Mouse (Mus musculus): ENCODE measurements around the gene Galm.
"Not testable (repeated sequence)": the region's sequence is repeated elsewhere in the genome, so short reads cannot be mapped to it uniquely, and the experiment has no call there.

Galm gene

DNA sequence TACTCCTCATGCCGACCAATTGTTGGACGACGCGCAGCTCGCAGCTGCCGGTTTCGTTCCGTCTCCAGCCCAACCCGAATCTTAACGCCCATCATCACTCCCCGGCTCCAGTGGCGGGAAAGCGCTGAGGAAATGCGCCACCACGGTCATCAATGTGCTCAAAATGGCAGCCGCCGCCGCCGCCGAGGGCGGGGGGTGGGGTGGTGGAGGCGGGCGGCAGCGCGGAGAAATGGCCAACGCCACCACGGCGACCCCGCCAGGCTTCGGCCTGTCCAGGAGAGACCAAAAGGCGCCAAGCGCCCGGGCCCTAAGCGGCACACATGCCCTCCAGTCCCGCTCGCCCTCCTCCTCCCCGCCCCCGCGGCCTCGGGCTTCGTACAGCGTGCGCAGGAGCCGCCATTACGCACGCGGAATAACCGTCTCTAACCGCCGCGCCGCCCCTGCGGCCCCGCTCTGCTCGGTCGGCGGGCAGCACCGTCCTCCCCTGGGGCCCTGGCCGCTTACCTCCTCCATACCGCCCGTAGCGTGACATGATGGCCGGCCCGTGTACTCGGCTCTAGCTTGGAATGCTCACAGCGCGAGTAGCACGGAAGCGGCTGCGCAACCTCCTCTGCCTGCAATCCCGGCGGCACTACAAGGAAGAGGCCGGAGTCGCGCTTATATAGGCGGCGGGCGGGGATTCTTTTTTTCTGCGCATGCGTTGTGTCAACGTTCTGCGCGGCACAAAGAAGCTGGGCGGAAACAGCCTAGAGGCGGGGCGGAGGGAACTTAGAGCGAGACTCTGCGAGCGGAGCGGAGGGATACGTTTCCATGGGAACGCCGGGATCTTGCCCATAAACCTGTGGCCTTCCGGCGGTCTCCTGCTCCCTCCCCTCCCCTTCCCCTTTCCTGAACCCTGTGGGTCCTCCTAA lies 79.7 kb downstream of the Galm start, which contains the start of the genes Srsf7 and Ttc39d:
TSS of gene Srsf7 (minus strand) at position 637 of the 911 bp plus-strand sequence.
TSS of gene Ttc39d (plus strand) at position 790 of the 911 bp plus-strand sequence.
- peak; percentile 96 to 98 for DNase-seq (ENCODE audit: low spot score in 2 of 2)

DNA sequence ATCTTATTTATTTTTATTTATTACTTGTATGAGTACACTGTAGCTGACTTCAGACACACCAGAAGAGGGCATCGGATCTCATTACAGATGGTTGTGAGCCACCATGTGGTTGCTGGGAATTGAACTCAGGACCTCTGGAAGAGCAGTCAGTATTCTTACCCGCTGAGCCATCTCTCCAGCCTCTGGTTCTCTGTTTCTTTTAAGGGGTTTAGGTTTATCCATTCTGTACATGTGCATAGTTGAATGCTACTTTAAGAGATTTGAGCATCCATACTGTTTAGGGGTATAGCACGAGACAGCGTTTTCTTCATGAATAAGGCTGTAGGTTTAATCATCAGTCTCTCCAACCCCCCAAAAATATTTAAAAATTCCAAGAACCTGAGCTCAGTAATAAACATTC lies 86.7 kb downstream of the Galm start:
- DNase-seq (ENCODE audit: low spot score in 2 of 2) = not testable (repeated sequence)

DNA sequence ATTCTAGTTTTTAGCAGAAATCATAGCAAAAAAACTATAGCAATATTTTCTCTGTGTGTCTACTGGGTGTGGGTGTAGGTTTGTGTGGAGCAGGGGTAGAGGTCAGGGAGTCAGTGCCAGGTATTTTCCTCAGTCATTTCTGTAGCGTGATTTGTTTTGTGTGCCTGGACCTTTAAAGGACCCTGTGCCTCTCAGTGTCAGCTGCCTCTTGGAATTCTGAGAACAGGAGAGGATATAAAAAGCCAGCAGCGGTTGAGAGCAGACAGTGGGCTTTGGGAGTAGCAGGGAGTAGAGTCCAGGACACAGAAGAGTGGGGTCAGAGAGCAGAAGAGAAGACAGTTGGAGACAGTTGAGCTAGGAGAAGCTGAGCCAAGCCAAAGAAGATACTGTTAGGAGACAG lies 92.9 kb downstream of the Galm start:
- DNase-seq (ENCODE audit: low spot score in 2 of 2) = no peak

DNA sequence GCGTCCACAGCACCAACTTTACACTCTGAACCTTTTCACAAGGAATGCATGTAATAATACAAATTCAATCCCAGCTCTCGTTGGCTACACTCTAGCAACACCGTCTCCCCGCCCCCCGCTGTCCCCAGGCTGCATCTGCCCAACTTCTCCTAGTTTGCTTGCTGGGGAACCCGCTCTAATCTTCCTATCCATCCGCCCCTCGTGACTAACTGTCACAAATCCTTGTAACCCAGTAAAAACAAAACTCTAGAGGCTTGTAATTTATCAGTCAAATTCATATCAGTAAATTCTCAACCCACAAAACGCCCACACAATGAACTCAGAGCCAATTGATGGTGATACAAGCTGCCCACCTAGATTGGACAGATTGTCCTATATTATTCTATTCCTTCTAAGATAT lies 93.9 kb downstream of the Galm start:
- no peak for DNase-seq (ENCODE audit: low spot score in 2 of 2)

DNA sequence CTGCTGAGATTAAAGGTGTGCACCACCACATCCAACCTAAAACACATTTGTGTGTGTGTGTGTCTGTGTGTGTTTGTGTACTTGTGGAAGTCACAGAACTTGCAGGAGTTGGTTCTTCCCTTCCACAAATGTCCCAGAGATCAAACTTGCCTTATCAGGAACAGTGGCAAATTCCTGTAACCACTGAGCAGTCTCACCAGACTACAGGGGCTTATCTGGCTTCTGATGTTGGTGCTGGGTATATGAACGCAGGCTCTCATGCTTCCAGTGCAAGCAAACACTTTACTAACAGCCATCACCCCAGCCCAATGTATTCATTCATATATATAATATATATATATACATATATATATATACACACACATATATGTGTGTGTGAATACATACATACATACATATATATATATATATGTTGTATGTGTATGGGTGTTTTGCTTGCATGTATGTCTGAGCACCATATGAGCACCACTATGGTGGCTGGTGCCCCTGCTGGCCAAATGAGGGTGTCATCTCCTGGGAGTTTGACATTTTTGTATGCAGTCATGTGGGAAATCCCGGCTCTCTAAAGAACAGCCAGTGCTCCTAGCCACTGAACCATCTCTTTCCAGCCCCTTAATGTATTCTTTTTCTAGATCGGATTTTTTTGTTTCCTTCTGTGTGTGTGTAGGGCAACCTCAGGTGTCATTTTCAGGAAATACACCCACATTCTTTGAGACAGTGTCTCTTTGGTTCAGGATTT lies 94.8 kb downstream of the Galm start:
- no peak for DNase-seq (ENCODE audit: low spot score in 2 of 2)

DNA sequence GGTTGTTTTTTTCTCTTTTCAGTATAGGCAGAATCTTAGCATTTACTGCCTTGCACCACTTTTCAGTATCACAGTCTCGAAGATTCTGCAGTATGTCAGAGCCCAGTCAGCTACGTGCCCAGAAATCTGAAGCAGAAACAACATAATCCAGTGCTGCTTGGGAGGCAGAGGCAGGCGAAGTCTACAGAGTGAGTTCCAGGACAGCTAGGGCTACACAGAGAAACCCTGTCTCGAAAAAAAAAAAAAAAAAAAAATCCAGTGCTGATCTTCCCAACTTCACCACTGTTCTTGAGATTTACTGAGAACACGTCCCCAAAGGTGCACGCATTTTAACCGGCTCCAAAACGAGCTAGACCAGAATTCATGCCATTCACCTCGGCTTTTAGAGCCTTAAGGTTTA lies 96.6 kb downstream of the Galm start:
- DNase-seq (ENCODE audit: low spot score in 2 of 2) = no peak

DNA sequence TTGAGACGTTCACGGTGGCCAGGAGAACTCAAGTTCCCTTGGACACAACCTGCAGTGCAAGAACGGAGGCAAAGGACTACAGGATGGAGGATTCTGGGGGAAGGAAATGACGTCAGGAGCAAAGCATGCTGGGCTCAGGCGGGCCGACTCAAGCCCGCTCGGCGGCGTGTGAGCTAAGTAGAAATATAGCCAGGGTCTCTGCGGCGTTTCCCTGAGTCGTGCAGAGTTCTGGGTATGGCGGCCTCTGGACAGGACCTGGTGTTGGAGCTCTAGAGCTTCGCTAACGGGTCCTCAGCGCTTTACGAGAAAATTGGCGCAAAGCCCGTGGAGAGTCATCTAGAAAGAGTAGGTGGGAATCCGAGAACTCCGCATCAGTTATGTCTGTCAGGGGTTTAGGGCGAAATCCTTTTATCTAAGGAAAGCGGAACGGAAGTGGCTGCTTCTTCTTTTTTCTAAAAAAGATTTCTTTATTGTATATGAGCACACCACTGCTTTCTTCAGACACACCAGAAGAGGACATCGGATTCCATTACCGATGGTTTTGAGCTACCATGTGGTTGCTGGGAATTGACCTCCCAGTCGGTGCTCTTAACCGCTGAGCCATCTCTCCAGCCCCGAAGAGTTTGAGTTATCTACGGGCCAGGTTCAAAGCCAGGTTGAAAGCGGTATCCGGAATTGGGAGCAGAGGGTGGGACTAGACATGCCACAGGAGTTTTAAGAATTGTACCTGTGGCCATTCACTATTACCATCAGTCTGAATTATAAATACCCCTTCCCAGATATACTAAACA lies 97.2 kb downstream of the Galm start, which contains the start of gene Gemin6:
TSS of gene Gemin6 (plus strand) at position 116 of the 791 bp plus-strand sequence.
- peak; percentile 74 to 82 for DNase-seq (ENCODE audit: low spot score in 2 of 2)

DNA sequence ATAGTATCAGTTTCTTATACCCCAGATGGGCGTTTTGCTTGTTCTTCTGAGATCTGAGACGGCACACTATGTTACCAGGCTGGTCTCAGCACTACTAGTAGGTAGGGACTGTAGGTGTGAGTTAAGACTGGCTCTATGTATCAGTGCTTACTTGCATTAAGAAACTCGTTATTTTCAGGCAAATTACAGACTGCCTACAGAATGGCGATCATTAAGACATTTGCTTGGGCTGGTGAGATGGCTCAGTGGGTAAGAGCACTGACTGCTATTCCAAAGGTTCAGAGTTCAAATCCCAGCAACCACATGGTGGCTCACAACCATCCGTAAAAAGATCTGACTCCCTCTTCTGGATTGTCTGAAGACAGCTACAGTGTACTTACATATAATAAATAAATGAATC lies 97.9 kb downstream of the Galm start:
- DNase-seq (ENCODE audit: low spot score in 2 of 2) = not testable (repeated sequence)

DNA sequence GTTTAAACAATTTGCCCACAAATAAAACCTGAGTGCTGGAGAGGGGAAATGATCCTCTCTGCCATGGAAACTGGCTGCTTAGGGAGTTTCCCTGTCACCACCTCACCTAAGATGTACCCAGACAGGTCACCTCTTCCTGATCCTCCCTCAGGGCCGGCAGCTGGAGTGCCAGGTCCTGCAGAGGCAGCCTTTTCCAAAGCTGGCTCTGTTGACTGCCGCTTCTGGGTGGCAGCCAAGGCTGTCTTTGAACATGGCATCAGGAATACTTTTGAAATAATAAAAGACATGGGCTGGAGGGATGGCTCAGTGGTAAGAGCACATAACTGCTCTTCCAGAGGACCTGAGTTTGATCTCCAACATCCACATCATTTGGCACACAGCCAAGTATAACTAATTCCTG lies 102.1 kb downstream of the Galm start:
- DNase-seq (ENCODE audit: low spot score in 2 of 2) = no peak

DNA sequence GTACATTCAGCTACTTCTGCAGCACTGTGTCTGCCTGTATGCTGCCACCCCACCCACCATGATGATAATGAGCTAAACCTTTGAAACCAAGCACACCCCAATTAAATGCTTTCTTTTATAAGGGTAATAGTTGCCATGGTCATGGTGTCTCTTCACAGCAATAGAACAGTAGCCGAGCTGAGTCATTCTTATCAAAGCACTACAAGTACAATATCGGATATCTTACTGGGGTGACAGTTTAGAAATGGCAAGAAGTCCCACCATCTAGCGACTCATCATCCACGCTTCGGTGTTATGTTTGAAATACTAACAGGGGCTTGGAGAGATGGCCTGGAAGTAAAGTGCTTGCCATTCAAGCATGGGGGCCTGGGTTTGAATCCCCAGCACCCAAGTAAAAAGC lies 106.6 kb downstream of the Galm start:
- DNase-seq (ENCODE audit: low spot score in 2 of 2) = no peak

DNA sequence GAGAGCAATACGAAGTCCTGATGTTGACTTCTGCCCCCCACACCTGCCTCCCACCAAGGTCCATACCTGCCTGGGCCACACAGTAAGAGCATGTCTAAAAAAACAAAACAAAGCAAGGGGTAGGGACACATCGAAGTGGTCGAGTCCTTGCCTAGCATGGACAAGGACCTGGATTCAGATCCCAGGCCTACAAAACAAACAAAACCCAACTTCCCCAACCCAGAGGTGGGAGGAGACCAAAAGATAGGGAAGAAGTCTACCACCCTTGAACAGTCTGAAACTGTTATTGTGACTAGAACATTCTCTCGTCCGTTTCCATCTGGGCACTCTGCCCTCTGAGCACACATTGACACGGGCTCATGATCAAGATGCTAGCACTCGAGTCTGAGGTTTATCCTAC lies 107.1 kb downstream of the Galm start:
- no peak for DNase-seq (ENCODE audit: low spot score in 2 of 2)

Measured in frontal cortex, postnatal 10 days (tissue).